Mouse (Mus musculus) Patski (cell line): ENCODE results near the gene Dirc2. TPM values are rescaled to one million over a fixed set of nuclear protein-coding genes. Genes with fewer than 3 reads are reported as not detected.

Experiments used
- ATAC-seq: fragments of 100-300 bp; one replicate; pipeline ENCODE4 v1.8.0; 2021
- CTCF ChIA-PET: fragments of 350-600 bp; sonication (Branson Sonifier 250); formaldehyde crosslinking; loops from one replicate; lab custom pipeline; 2022; ENCODE audit warnings: inconsistent platforms; lab: Charles Lee
- POLR2A ChIA-PET: fragments of 350-600 bp; sonication (Branson Sonifier 250); formaldehyde crosslinking; loops from one replicate; lab custom pipeline; 2022; ENCODE audit warnings: antibody characterized with exemption, inconsistent platforms; lab: Charles Lee
- DNase-seq: peaks from one replicate; pipeline ENCODE4 v3.0.0-alpha.2; 2011; ENCODE audit warnings: low read depth, low spot score
- H3K27me3 ChIP-seq: fragments of 371-371 bp; one replicate; pipeline ENCODE4 v1.5.1; 2021
- CTCF ChIP-seq: fragments of 100-300 bp; IDR thresholded peaks from one replicate; pipeline ENCODE4 v1.5.1; 2021
- in situ Hi-C: fragments of 300-500 bp; cut with MboI; formaldehyde crosslinking; loops from 3 replicates; pipeline ENCODE4 v1.11.1; 2018; ENCODE audit warnings: low pct_unique_long_range_greater_than_20kb, mixed read lengths
- polyA plus RNA-seq: library from polyadenylated mRNA; unstranded; gene quantifications from one replicate; pipeline ENCODE4 v1.2.3, GENCODE M21; 2021

The Dirc2 gene
- polyA plus RNA-seq, 1 experiment from 2014 or later = 48.9 TPM

DNA sequence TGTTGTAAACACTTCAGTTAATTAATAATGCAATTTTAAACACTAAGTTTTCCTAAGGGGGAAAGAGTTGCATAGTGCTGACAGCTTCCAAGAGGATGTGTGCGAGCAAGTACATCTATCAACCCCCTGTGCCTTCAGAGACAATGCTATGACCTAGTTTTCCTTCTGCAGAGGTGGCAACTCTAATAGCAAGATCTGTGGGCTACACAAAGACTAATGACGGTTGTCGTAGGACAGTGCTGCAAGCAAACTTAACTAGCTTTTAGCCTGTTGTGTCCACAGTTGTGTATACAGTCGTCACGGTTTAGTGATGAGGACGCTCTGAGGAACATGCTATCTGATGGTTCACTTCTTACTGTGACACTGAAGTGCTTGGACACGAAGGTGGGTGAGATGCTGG, 54.5 kb downstream of the Dirc2 start:
- no peak for TF ChIP-seq CTCF
- DNase-seq (no peak), ATAC-seq (no peak)
- in situ Hi-C loops = loop anchor here (5.0 kb wide), 2 partner anchors 82 to 177 kb away; no protein-coding TSS in a partner anchor
- POLR2A ChIA-PET = interaction anchor here (0.7 kb wide), 1 partner anchor 8 kb away, joined by 3 read pairs; no protein-coding TSS in a partner anchor
- no peaks in the 10 kb centered on the region for H3K27me3 ChIP-seq
- CTCF ChIA-PET = interaction anchor here (1.1 kb wide), 1 partner anchor 174 kb away, joined by 4 read pairs; the partner anchor contains the start of gene Sema5b

DNA sequence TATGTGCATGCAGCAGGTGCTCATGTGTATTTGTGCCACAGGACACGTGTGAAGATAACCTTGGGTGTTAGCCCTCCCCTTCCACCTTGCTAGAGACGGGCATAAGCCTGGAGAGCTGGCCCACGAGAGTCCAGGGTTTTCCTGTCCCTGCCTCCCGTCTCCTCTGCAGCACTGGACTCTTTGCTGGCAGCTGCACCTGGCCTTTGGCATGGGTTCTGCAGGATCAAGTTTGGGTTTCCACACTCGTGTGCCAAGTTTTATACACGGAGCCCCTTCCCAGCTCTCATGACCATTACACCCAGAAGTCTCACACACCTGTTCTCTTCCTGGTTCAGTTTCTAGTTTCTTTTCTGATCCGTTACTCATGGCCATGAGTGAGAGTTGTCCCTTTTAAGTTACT, 55.5 kb downstream of the Dirc2 start:
- TF ChIP-seq CTCF = no peak
- POLR2A ChIA-PET = interaction anchor here (0.6 kb wide), 1 partner anchor 49 kb away, joined by 3 read pairs; no protein-coding TSS in a partner anchor
- DNase-seq (no peak), ATAC-seq (no peak)
- CTCF ChIA-PET = no interaction called here
- H3K27me3 ChIP-seq = no peaks in the 10 kb centered on the region
- in situ Hi-C loops = no loop called here

DNA sequence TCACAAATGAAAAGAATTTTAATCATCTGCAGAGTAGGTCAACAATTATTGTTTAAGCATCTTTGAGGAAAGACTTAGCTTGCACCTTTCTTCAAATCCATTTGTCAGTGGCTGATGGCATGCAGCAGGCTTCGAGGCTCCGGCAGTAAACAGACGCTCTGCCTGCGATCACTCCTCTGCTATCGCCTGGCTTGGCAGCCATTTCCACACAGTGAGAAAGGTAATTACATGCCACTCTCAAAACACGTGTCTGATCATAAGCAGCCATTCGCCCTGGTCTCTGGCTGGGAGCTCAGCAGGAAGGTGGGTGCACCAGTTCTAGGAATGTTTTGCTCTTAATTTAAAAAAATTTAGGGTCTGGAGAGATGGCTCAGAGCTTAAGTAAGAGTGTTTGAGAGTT, 58.2 kb downstream of the Dirc2 start:
- CTCF ChIA-PET = no interaction called here

DNA sequence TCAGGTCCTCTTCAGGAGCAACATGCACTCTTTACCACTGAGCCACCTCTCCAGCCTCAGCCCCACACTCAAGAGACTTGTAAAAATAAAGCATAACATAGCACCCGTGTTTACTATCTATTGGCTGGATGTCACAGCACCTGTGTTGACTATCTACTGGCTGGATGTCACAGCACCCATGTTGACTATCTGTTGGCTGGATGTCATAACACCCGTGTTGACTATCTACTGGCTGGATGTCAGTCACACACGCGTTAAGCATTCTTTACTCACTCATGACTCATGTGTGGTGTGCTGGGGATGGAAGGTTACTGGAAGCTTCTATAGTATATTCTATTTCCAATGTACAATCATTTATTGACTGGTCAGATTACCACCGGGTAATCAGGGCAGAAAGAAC, 62.2 kb downstream of the Dirc2 start:
- ATAC-seq = no peak
- POLR2A ChIA-PET = no interaction called here
- DNase-seq = no peak
- CTCF ChIA-PET = no interaction called here
- in situ Hi-C loops = no loop called here
- TF ChIP-seq CTCF = no peak
- H3K27me3 ChIP-seq = no peaks in the 10 kb centered on the region

More for the DNA sequence above, 58.2 kb downstream of the Dirc2 start:
- POLR2A ChIA-PET = no interaction called here
- TF ChIP-seq CTCF = no peak
- in situ Hi-C loops = no loop called here
- ATAC-seq (no peak), DNase-seq (no peak)
- no peaks in the 10 kb centered on the region for H3K27me3 ChIP-seq

DNA sequence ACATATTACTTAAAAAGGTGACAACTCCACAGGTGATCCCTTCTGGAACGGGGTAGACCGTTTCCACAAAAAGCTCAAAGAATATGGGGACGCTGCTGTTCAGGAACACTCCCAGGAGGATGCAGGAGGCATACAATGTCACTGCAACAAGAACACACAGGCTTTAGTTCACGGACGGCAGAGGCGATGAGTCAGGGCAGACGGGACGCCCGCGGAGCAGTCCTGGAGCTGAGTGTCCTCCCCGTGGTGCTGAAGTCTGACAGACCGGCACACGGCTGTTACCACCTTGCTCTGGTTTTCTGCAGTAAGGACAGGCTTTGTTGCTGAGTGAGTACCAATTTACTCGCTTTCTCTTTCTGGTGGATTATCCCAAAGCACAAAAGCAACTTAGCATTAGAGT, 64.4 kb downstream of the Dirc2 start:
- DNase-seq = no peak
- CTCF ChIA-PET = no interaction called here
- ATAC-seq = no peak

DNA sequence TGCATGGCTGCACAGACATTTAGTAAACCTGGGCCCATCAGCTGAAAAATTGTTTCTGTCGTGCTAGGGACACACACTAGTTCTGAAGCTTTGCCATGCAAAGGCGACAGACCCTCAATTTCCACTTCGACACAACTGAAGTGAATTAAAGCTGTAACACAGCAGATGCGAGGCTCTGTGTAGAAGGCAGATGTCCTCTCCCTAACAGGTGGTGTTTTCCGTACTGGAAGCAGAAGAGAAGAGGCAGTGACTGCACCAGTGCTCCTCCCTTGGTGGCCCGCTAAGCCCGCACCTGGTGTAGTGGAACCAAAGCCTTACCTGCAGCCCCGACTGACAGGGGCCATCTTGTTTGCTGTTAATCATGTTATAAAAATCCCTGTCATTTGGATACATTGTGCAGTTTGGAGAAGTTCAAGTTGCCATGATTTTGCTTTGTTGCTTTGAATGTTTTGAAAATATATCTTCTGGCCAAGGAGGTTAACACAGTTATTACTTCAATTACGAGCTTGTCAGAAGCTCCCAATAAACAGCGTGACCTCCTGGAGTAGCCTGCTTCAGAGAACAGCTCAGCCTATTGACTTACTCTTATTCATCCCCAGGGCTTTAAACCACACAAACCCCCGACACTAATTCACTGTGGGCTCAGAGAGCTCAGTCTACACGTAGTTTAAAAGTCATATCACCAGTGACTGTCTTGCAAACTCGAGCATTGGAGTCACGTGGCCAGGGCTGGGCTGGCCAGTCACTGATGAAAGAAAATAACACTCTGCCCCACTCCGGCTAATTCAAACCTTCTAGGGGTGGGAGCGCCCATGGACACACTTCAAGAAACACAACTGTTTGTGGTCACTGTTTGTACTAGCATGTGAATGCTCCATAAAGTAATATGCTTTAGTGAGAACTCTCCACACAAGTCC, 65.1 kb downstream of the Dirc2 start:
- DNase-seq (no peak), ATAC-seq (no peak)
- no peaks in the 10 kb centered on the region for H3K27me3 ChIP-seq
- in situ Hi-C loops = no loop called here
- TF ChIP-seq CTCF = no peak
- POLR2A ChIA-PET = no interaction called here
- CTCF ChIA-PET = no interaction called here

More for the DNA sequence above, 64.4 kb downstream of the Dirc2 start:
- TF ChIP-seq CTCF = no peak
- POLR2A ChIA-PET = no interaction called here
- H3K27me3 ChIP-seq = no peaks in the 10 kb centered on the region
- in situ Hi-C loops = no loop called here

DNA sequence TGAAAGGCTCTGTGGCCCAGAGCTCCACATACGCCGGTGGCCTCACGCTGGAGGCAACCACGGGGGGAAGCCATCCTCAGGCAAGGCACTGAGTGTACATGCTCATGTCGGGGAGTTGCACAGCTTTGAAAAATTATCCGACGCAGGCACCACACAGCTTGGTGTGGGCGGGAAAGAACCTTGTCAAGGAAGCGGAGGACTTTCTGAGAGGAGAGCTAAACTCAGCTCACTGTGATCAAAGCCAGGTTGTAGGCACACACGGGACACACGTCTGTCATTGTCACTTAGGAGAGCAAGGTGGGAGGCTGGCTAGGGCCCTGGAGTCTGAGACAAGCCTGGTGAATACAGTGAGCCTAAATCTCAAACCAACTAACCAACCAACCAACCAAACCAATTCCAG, 67.3 kb downstream of the Dirc2 start:
- ChIA-PET CTCF (interaction anchor here (1.2 kb wide), 1 partner anchor 13 kb away, joined by 3 read pairs; no protein-coding TSS in a partner anchor), POLR2A (no interaction called here)
- TF ChIP-seq CTCF = no peak
- ATAC-seq = no peak
- in situ Hi-C loops = no loop called here
- DNase-seq = no peak
- no peaks in the 10 kb centered on the region for H3K27me3 ChIP-seq

DNA sequence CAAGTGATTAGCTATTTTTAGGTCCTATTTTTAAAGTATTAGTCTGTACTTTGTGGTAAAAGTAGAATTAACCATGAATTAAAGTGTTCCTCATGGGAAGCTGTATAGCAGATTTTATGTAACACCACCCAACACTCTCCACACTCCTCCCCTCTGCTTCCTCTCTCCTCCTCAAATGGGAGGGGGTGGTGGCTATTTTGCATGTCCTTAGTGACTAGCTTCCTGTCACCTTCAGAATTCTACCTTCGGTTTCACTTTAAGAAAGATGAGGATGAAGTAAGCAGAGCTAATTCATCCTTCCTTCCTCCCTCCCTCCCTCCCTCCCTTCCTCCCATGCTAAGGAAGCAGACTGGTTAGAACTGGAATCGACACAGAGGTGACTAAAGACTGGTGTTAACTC, 73.1 kb downstream of the Dirc2 start:
- DNase-seq = no peak
- TF ChIP-seq CTCF = no peak
- in situ Hi-C loops = no loop called here
- H3K27me3 ChIP-seq = no peaks in the 10 kb centered on the region
- ChIA-PET CTCF (no interaction called here), POLR2A (no interaction called here)
- no peak for ATAC-seq

DNA sequence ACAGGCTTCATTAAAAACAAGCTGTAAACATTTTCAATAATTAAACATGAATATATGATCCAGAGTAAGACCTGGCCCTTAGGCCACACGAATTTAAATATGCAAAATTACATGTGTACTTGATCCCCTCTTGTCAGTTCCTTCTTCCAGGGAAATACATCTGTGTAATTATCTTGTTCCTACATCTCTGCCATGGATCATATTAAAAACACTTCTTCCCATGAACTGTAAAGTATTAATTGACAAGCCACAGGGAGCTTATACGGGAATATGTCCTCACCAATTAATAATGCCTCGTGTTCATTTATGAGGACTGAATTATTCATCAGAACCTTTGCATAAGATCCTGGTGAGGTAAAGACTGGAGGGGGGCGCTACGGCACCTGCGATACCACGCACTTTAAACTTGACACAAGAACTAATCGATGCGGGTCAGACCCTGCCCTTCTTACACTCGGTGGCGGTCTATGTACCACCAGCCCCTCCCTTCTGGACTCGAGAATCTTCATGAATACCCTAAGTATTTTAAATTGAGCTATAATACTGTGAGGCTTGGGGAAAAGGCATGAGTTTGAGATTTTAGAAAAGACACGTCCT, 74.8 kb downstream of the Dirc2 start:
- POLR2A ChIA-PET = no interaction called here
- no peak for TF ChIP-seq CTCF
- ATAC-seq = no peak

DNA sequence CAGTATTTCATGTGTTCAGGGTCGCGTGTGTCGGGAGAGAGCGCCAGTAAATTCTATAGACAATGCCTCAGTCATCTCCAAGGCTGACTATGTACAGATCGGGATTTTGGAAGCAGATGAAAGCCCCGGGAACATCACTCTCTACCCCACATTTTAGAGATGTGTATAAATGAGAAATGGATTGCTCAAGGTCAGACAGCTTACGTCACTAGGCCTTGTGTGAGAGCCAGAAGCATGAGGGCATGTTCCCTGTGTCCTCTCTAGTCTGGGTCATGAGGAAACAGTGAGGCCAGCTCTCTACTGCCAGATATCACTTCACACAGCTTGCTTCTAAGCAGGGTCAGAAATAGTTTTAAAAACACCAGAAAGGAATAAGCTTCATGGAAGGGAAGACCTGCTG, 77.5 kb downstream of the Dirc2 start:
- ATAC-seq = no peak
- no peak for TF ChIP-seq CTCF
- DNase-seq = no peak
- in situ Hi-C loops = no loop called here
- POLR2A ChIA-PET = interaction anchor here (1.1 kb wide), 1 partner anchor 52 kb away, joined by 3 read pairs; no protein-coding TSS in a partner anchor
- CTCF ChIA-PET = interaction anchor here (0.8 to 2.0 kb wide), 3 partner anchors 13 to 35 kb away, joined by 3 to 6 read pairs (median 3); no protein-coding TSS in a partner anchor
- no peaks in the 10 kb centered on the region for H3K27me3 ChIP-seq

More for the DNA sequence above, 74.8 kb downstream of the Dirc2 start:
- no peak for DNase-seq
- CTCF ChIA-PET = interaction anchor here (1.2 kb wide), 1 partner anchor 11 kb away, joined by 4 read pairs; no protein-coding TSS in a partner anchor
- H3K27me3 ChIP-seq = no peaks in the 10 kb centered on the region
- in situ Hi-C loops = no loop called here
